Mouse (Mus musculus) lung, adult 2 months (tissue): ENCODE data around the gene Col23a1.

Experiments used
- CTCF ChIP-seq: fragments of 200-500 bp; IDR thresholded peaks from 2 replicates; pipeline ENCODE4 v1.5.1; 2011; ENCODE audit warnings: mild to moderate bottlenecking, low read length, control low read depth; ENCODE audit not compliant: insufficient read depth
- POLR2A ChIP-seq: fragments of 200-500 bp; IDR thresholded peaks from 2 replicates; pipeline ENCODE4 v1.6.1; 2011; ENCODE audit warnings: low read depth, mild to moderate bottlenecking, control low read depth, low read length, borderline replicate concordance; ENCODE audit errors: extremely low read depth

- TF ChIP-seq CTCF (no peak), POLR2A (no peak)
Measured at GRCm38 (mm10) chr11:51442006-51442405, 152.3 kb downstream of the Col23a1 start.
